Mouse (Mus musculus) cerebellum, adult (tissue): ENCODE data around the gene Snd1.

Source experiments
- ATAC-seq: cut with Nextera tagmentation; 2 replicates; pipeline ENCODE4 v1.9.2; 2017; ENCODE audit warnings: mild to moderate bottlenecking, moderate library complexity, mixed read lengths; ENCODE audit not compliant: insufficient number of reproducible peaks, low FRiP score, low TSS enrichment

Snd1 gene

DNA sequence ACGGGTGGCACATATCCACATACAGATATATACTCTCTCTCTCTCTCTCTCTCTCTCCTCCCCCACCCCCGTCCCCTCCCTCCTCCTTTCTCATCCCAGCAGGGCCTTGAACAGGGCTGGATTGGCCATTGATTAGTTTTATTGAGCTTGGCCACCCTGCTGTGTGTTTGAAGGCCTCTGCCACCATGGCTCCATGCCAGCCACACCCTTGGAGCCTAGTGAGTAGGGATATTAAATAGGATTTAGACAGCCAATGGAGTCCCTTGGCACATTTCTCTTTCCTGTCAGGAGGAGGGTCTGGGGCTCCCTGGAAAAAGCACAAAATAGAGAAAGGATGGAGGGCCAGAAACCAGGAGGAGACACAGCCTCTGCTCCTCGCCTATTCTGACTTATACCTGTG lies 401.6 kb downstream of the Snd1 start:
- no peak for ATAC-seq

DNA sequence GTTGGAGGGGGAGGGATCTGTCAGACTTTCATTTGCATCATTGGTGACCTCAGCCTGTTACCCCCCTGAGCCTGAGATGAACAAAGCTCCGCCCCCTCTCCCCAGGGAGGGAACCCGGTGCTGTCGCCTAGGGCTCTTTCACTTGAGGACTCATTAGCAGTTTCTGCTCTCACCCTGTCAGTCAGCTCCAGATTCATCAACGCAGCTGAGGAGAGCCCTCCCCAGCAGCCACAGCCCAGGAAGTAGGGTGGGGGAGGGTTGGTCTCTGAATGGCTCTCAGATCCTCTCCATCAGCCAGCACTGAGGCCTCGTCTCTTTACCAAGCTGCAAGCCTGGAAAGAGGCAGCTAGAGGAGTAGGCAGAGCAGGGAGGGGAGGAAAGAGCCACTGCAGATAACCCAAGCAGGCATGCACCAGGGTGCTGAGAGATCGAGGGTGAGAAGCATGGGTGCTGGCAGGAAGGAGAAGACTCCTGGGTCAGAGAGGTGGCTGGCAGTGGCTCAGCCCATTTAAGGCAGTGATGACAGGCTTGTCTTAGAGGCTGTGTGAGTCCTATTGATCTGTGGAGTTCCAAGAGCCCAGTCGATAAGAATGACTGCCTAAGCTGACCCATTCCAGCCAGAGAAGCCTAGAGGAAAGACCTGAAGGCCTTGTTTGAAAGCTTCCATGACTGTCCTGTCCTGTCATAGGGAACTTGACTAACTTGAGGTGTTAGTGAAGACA lies 403.2 kb downstream of the Snd1 start:
- no peak for ATAC-seq

DNA sequence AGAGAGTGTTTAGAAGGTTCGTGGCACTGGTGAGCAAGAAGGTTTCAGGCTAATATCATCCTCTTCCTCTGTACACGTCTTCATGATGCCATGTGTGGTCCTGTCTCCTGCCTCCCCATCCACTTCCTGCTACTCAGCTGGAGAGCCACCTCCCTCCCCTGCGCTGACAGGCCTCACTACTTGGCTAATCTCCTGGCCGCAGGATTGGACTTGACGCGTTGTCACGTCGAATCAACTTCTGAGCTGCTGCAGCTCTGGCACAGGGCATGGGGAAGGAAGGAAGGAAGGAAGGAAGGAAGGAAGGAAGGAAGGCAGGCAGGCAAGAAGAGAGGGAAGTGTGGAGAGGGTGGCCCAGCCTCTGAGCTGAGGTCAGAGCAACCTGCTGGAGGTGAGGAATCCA lies 404.4 kb downstream of the Snd1 start:
- ATAC-seq: no peak

DNA sequence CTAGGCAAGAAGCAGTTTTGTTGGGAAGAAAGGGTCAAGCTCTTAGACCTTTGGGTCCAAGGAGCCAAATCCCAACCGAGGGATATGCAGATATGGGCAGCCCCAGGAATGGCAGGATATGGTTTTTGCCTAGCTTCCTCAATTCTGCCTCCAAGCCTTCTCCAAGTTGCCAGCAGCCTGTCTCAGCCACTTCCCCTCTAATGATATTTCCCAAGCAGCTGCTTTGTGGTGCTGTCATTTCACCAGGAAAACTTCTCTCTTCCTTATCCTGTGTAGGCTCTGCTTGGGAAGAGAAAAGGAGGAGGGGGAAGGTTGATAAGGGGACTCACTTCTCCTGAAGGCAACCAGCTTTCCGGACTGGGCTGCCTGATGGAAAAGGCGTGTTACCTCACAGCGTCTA lies 406.0 kb downstream of the Snd1 start:
- no peak for ATAC-seq

DNA sequence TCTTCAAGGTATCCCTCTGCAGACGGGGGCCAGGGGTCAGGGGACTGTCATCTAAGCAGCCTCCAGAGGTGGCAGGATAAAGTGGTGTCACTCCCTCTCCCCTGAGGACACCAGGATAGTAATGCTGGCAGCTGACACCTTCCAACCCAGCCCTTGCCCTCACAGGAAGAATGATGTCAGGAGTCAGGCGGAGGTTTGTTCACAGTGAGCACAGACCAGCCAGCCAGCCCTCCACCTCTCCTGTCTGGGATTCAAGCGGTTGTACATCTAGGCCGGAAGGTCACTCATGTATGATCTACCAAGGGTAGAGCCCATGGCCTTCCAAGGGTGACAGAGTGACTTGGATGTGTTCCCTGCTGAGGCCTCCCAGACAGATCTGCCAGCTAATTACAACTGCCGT lies 408.6 kb downstream of the Snd1 start:
- no peak for ATAC-seq

DNA sequence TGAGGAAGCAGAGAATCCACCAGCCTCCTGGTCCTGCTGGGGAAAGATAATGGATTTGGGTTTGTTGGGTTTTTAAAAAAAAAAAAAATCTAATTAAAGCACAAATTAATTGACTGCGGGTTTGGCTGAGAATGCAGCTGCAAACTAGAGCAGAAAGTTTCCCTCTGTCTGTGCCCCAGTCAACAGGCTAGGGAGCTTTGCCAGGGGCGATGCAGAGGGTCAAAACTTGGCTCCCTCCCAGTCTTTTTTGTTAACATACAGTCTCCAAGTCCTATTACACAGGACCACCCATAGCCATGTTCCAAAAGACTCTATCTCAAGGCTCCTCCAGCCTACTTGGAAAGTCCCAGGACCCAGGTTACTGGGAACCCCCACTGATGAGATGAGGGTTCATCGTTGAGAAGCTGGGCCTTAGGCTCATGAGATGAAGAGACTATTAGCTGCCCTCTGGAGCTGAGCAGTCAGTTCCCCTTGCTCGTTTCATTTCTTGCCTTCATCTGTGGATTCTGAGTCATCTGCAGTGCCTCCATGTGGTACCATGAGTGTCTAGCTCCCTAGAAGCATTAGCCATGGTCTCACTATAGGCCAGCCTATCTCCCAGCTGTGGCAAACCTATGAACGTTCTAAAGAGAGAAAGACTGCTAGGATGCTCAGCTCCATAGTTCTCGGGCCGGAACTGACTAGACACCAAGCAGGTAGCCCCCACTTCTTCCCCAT lies 411.9 kb downstream of the Snd1 start:
- ATAC-seq: no peak

DNA sequence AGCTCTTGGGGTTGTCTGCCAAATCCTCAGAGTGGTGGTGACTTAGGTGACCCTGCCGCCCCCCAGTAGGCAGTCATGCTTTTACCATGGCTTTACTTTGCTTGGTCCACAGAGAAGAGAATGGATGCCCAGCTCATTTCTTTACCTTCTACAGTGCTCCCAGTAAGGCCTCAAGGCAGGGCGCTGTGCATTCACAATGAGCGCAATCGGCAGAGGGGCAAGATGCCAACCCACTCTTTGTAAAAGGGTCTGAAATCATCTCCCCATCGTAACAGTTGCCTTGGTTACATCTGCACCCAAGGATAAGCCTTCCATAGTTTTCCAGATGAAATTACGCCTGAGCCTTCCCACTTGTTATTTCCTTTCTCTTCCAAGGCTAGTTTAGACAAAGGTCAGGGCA lies 415.5 kb downstream of the Snd1 start:
- ATAC-seq: no peak

DNA sequence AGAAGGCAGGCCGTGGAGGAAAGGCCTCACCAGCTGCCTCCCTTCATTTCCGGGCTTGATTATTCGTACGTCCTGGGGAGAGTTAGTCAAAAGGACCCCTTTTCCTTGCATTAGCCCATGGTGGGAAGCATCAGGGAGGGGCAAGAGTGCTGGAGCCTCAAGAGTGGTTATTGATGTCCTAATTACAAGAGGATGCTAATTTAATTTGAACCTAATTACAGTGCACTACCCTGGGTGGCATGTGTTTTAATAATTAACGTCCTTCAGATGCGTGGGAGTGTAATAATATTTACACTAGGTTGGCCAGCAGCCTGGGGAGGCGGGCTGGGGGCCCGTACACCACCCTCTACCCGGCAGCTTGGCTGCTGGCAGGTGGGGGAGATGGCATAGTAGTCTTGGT lies 416.5 kb downstream of the Snd1 start:
- no peak for ATAC-seq

DNA sequence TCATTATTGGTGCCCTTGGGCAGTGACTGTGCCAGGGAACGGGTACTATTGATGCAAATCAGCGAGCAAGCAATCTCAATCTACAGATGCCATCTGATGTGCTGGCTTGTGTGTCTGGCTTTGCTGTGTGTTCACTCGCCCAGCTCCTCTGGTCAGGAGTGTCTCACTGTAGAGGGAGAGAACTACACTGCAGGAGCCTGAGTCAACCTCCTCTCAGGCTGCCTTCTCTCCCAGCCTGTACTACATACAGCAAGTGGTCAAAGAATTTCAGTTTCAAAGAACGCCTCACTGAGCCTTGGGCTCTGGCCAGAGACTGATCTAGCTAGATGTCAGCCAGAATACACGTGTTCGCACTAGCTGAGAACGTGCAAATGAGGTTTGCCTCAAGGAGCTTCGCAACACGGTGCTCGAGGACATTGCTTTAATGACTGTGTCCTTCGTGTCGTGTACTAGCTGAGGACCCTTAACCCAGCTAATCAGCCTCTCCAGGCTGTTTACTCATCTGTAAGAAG lies 420.1 kb downstream of the Snd1 start:
- ATAC-seq: no peak

DNA sequence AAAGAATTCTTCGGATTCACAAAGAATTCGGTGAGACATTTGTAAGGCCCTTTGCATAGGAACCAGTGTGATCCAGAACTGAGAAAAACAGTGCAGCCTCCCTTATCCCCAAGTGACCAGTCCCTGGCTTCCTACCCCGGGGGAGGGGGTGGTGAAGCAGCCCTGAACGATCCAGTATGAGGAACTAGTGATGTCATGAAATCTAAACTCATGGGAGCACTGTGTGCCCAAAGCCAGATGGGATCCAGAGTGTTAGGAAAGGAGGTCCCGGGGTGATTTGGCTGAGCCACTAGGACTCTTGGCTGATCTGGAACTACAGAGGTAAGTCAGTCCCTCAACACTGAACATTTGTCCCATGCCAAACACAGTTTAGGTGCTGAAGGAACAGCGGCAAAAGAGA lies 420.8 kb downstream of the Snd1 start:
- no peak for ATAC-seq

DNA sequence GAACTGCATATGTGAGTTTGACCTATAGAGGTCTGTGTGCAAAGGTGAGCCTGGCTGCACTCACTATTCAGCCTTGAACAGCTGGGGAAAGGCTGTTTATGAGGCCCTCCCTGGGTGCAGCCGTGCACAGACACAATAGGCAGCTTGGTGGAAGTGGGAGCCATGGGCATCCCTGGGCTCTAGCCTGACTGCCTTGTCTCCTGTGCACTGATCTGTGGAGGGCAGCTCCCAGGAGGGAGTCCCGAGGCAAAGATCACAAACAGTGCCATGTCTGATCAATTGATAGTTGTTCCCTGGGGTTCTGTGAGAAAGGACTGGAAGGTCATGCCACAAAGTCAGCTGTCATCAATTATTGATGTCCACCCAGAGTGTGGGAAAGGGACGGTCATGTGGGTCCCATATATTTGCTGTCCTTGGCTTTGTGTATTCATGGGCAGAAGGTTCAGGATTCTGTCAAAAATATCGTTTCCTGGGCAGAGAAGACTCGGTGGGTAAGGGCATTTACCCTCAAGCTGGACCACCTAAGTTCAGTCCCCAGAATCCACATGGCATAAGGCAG lies 421.9 kb downstream of the Snd1 start:
- no peak for ATAC-seq

DNA sequence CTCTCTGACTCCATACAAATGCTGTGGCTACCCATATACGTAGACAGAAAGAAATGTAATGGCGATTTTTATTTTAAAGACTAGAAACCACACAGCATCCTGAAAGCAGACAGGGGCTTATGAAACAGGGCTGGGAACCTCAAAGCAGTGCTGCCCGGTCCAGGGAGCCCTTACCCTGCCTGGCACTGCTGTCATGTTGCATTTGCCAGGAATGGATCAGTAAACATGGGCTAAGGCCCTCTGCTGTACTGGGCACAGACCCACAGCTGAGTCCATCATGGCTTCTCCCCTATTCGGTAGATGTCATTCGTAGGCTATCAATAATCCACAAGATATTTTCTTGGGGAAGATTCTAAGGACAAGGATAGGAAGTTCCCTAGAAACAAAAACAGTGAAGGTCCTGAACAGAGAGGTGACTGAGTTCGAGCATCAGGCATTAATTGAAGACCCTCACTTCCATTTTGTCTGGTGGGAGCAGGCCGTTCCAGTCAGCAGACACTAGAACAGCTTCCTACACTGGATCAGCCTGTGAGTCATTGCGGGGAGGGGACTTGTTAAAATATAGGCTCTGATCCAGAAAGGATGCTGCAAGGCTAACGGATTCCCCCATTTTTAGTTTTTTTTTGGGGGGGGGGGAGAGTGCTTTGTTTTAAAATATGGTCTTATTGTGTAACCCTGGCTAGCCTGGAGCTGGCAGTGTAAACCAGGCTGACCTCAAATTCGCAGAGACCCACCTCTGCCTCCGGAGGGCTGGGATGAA lies 422.6 kb downstream of the Snd1 start:
- ATAC-seq: no peak

DNA sequence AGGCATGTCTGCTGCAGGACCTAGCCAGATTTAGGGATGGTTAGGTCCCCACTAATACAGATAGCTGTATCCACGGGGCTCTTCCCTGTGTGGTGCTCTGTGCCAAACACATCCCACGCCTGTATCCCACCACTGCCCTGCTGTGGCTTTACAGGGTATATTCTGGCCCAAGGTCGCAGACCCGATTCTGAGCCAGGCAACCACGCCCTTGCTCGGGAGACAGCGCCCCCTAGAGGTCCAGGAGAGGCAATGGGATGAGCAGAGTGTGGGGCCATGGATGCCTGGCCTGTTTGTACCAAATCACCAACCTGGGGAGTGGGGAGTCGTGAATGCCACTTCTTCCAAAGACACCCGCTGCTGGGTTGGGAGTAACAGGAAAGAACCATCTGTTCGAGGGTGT lies 423.9 kb downstream of the Snd1 start:
- peak; percentile 41; the same call in 1 of the 2 replicates for ATAC-seq

DNA sequence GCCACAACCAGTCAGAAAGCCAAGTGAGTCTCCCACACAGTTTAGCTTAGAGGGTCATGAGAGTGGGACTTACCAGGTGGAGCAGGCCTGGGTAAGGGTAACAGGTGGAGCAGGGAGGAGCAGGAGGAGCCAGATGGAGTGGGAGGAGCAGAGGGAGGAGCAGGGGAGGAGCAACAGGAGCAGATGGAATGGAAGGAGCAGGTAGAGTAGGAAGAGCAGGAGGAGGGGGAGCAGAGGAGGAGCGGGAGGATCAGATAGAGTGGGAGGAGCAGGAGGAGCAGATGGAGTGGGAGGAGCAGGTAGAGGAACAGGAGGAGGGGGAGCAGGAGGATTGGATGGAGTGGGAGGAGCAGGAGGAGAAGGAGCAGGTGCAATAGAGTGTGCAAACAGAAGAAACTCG lies 427.6 kb downstream of the Snd1 start:
- ATAC-seq: no peak

DNA sequence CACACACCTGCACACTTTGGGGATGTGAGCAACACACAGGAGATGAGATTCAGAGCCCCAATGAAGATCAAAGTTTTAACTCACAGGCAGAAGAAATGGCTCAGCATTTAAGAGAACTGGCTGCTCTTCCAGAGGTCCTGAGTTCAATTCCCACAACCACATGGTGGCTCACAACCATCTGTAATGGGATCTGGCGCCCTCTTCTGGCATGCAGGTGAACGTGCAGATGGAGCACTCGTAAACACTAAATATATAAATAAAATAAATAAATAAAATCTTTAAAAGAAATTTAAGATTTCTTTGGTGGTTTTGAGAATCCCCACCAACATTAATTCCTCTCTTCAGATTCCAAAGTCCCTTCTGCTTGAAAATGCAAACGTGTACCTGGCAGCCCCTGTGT lies 429.5 kb downstream of the Snd1 start:
- ATAC-seq: no peak

DNA sequence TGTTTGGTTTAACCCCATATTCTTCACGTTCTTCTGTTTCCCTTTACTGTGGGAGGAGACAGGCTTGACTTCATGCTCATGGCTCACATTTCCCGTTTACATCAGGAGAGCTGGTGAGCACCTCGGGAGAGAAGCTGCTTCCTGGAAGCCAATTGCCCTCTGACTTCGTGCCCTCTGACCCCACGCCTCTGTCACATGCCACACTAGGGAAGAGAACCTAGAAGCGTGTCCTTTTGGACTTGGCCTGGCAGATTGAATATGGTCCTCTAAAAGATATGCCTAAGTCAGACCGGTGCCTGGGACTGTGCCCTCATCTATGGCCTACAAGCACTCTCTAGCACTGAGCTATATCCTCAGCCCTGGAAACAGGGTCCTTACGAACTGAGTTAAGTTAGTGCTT lies 430.4 kb downstream of the Snd1 start:
- no peak for ATAC-seq

DNA sequence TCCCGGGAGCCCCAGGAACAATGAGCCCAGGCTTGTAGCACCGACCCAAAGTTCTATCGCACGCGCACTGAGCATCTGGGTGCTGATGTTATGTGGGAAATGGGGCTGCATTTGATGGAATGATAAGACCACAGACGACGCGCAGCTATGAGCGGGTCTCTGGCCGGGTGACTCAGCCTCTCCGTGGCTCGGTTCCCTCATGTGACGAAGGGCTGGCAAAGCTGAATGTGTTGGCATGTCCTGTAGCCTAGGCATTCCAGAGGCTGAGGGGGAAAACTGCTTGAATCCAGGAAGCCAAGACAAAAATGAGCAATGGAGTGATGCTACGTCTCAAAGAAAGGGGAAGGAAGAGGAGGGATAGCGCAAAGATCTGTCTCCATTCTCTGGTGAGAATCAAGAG lies 434.9 kb downstream of the Snd1 start:
- ATAC-seq: no peak

DNA sequence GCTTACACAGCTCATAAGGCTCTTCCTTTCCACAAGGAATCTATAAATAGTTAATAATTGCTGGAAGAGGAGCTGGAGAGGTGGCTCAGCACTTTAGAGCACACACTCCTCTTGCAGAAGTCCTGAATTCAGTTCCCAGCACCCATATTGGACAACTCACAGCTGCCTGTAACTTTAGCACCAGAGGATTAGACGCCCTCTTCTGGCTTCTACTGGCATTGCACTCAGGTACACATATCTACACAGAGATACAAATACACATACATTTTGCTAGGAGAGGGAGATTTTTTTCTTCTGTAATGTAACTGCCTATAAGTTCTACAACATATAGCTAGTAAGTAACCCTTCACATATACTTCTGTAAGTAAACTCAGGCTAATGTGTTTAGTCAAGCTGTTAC lies 440.0 kb downstream of the Snd1 start:
- ATAC-seq: no peak

DNA sequence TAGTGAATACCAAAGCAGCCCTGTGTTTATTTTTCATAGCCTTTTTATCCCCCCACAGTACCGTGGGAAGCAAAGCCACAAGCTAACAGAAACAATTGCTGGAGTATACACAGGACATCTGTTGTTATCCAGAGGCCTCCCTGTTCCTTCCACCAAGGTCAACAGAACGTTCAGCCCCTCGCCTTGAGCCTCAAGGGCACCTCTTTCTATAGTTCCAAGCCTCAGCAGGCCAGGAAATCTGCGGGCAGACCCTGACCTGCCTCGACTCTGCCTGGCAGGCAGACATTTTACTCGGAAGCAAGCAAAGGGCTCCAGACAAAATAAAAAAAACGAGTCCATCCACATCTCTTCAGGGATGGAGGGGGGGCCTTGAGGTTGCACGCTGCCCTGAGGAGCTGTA lies 441.7 kb downstream of the Snd1 start:
- no peak for ATAC-seq

DNA sequence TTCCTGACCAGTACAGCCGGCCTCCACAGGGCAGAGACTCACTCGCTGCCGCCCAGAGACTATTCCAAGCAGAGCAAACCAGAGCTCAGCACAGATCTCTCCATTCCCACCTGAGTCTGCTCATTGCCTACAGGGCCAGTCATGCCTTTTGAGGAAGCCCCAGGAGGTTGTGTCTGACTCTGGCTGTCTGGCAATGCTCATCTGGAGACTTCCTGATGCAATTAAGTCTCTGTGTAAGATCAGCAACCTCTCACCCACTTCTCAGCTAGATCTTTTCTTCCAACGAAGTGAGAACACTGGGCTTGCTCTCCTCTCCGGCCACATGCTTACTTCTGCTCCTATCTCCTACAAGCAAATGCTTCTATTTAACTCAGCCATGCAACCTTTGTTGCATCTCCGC lies 444.4 kb downstream of the Snd1 start:
- no peak for ATAC-seq

DNA sequence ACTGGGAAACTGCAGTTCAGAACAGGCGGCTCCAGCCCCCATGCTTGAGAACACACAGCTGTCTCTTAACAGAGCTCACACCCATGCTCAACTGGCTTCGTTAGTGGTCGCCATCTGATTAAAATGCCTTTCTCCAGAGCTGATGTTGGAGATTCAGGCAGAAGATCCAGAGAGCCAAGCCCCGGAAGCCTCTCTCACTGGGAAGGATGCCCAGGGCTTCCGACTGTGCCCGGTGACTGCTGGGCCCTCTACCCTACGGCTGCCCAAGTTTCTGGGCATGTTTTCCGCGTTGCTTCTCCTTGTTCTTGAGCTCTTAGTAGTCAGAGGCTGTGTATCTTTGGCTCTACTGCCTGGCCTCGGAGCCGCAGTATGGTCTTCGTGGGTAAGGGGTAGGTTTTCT lies 447.4 kb downstream of the Snd1 start:
- no peak for ATAC-seq
